Mouse (Mus musculus) forebrain, embryonic 13.5 days (tissue): Measurements from ENCODE around the gene Ina. TPM values are rescaled to one million over a fixed set of nuclear protein-coding genes. Genes with fewer than 3 reads are reported as not detected.
"Not testable (repeated sequence)": the region's sequence is repeated elsewhere in the genome, so short reads cannot be mapped to it uniquely, and the experiment has no call there.

Source experiments
- ATAC-seq: fragments of 200-750 bp; cut with Nextera tagmentation; 2 replicates; pipeline ENCODE4 v1.8.0; 2017
- H3K27ac ChIP-seq: fragments of 300-500 bp; sonication (generic); 2 replicates; pipeline ENCODE4 v1.5.1; 2015; ENCODE audit warnings: inconsistent platforms, mild to moderate bottlenecking, moderate library complexity
- H3K27me3 ChIP-seq: fragments of 300-500 bp; sonication (generic); 2 replicates; pipeline ENCODE4 v1.6.1; 2015; ENCODE audit warnings: mild to moderate bottlenecking, inconsistent platforms
- H3K36me3 ChIP-seq: fragments of 300-500 bp; sonication (generic); 2 replicates; pipeline ENCODE4 v1.6.1; 2015; ENCODE audit warnings: mild to moderate bottlenecking, inconsistent platforms; ENCODE audit not compliant: poor library complexity, severe bottlenecking
- H3K4me1 ChIP-seq: fragments of 300-500 bp; sonication (generic); 2 replicates; pipeline ENCODE4 v1.6.1; 2015; ENCODE audit warnings: inconsistent platforms
- H3K4me2 ChIP-seq: fragments of 300-500 bp; sonication (generic); 2 replicates; pipeline ENCODE4 v1.6.1; 2015; ENCODE audit warnings: inconsistent platforms, mild to moderate bottlenecking, moderate library complexity
- H3K4me3 ChIP-seq: fragments of 300-500 bp; sonication (generic); 2 replicates; pipeline ENCODE4 v1.5.1; 2015; ENCODE audit warnings: mild to moderate bottlenecking, inconsistent platforms
- H3K9ac ChIP-seq: fragments of 300-500 bp; sonication (generic); 2 replicates; pipeline ENCODE4 v1.6.1; 2015; ENCODE audit warnings: mild to moderate bottlenecking, inconsistent platforms
- H3K9me3 ChIP-seq: fragments of 300-500 bp; sonication (generic); replicated peaks from 2 replicates; pipeline ENCODE4 v1.6.1; 2016; ENCODE audit warnings: inconsistent platforms
- WGBS: fragments of 180-500 bp; shearing (Covaris S2); methylation state at CpG from one replicate; pipeline ENCODE4 v1.1.7; 2015; 5-methylcytosine and 5-hydroxymethylcytosine counted together
- polyA plus RNA-seq: library from polyadenylated mRNA; unstranded; fragments of >200 nt; fragmentation: Nextera tagmentation; extraction: Ambion mirVana; gene quantifications from 2 replicates; pipeline ENCODE4 v1.2.1, GENCODE M21; 2015

Gene Ina
- polyA plus RNA-seq, 1 experiment from 2014 or later = 206 TPM

DNA sequence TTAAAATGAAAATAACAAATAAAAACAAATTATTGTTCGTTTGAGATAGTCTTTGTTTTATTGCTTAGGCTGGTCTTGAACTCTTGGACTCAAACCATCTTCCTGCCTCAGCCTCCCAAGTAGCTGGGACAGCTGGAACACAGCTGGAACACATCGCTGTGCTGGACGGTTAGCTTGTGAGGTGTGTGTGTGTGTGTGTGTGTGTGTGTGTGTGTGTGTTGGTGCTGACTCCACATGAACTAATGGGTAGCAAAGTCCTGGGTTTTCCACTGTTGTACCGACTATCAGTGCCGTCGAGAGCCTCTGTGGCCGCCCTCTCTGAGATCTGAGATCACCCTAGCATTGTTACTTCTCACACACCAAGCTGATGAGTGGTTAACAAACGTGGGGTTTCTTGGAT, 38.5 kb upstream of the Ina start:
- Histone ChIP-seq H3K4me3 (no peak overlapping the region), H3K36me3 (no peaks in the 10 kb centered on the region), H3K9ac (no peak overlapping the region), H3K4me1 (peaks cover 13% of the 10 kb centered on the region), H3K4me2 (no peak overlapping the region), H3K27ac (no peak overlapping the region), H3K9me3 (no peaks in the 10 kb centered on the region), H3K27me3 (no peaks in the 10 kb centered on the region)
- no peak for ATAC-seq
- 92% methylated on average over 8 of the region's 8 CpGs for WGBS

DNA sequence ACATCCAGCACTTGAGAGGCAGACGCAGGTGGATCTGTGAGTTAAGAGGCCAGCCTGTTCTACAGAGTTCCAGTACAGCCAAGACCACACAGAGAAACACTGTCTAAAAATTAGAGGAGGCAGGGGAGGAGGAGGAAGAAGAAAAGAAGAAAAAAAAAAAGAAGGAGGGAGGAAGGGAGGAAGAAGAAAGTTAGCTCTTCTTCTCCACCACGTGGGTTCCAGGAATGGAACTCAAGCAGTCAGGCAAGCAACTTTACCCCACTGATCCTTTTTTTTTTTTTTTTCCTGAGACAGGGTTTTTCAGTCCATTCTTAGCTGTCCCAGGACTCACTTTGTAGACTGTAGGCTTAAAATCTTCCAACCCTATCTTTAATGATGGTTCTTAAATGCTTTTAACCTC, 37.8 kb upstream of the Ina start:
- Histone ChIP-seq H3K9ac (no peak overlapping the region), H3K4me3 (no peak overlapping the region), H3K4me2 (no peak overlapping the region), H3K36me3 (no peaks in the 10 kb centered on the region), H3K27me3 (no peaks in the 10 kb centered on the region), H3K9me3 (no peaks in the 10 kb centered on the region), H3K4me1 (peaks cover 6% of the 10 kb centered on the region), H3K27ac (no peak overlapping the region)
- WGBS = 77% methylated on average over 2 of the region's 2 CpGs
- ATAC-seq = no peak

DNA sequence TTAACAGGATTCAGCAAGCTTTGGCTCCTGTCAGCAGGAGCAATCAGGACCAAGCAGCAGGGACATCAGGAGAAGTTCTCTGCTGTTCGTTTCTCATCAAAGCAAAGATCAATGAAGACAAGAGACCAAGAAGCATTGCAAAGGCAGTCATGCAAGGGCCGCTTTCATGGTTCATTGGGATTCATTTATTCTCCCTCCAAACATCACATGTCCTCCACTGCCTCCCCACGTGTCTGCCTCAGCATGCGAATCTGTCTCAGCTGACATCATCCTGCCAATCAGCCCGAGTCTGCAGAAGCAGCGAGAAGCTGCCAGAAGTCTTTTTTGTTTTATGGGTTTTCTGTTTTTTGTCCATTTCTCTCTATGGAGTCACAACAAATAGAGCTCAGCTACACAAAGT, 37.0 kb upstream of the Ina start:
- no peaks in the 10 kb centered on the region for H3K36me3 ChIP-seq
- no peak overlapping the region for H3K4me3 ChIP-seq
- no peaks in the 10 kb centered on the region for H3K27me3 ChIP-seq
- 21% methylated on average over 6 of the region's 6 CpGs for WGBS
- no peak overlapping the region for H3K9ac ChIP-seq
- no peaks in the 10 kb centered on the region for H3K9me3 ChIP-seq
- no peak for ATAC-seq
- no peak overlapping the region for H3K4me2 ChIP-seq
- H3K27ac ChIP-seq = no peak overlapping the region
- H3K4me1 ChIP-seq = no peaks in the 10 kb centered on the region; the same call in 1 of the 2 replicates

DNA sequence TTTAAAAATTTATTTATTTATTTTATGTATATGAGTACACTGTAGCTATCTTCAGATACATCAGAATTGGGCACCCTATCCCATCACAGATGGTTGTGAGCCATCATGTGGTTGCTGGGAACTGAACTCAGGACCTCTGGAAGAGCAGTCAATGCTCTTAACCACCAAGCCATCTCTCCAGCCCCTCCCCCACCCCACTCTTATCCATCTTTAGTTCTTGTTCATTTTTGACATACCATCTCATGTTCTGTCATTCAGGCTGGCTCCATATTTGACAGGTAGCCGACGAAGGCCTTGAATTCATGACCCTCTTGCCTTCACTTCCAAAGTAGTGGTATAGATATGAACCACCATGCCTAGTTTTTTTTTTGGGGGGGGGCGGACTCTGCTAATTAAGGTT, 36.4 kb upstream of the Ina start:
- not testable (repeated sequence) for H3K9me3 ChIP-seq, H3K27ac ChIP-seq, H3K9ac ChIP-seq, ATAC-seq, H3K36me3 ChIP-seq, H3K27me3 ChIP-seq, H3K4me2 ChIP-seq, H3K4me3 ChIP-seq, H3K4me1 ChIP-seq
- 98% methylated on average over 3 of the region's 3 CpGs for WGBS

DNA sequence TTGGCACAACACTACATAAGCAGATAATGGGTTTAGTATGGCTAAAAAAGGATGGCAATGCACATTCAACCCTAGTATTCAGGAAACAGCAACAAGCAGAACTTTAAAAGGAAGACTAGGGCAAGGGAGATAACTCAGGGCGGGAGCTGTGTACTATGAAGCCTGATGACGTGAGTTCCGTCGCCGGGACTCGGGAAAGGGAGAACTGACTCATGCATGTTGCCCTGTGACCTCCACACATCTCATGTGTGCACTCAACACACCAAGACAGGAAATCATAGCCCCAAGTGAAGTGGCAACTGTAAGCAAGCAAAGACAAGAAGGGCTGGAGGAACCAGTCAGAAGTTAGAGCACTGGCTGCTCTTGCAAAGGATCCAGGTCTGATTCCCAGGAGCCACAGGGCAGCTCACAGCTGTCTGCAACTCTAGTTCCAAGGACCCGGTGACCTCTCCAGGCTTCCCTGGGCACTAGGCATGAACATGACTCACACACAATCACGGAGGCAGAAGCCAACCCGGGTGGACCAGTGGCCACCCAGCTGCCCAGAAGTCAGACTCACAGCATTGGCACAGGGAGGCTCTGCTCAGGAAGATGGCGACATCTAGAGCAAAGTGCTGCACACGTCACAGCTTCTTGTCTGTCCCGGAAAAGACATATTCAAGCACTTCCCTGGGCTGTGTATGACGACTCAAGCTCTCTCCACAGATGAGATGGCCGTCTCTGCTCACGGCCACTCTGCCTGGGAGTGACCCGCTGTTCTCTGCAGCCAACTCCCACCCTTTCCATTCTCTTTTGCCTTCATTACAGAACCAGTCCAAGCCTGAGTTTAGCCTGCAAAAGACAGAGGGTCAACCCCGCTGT, 35.3 kb upstream of the Ina start:
- H3K4me2 ChIP-seq = no peak overlapping the region
- H3K9me3 ChIP-seq = no peaks in the 10 kb centered on the region
- no peaks in the 10 kb centered on the region for H3K27me3 ChIP-seq
- WGBS = 86% methylated on average over 17 of the region's 17 CpGs
- no peak overlapping the region for H3K4me3 ChIP-seq
- no peak overlapping the region for H3K9ac ChIP-seq
- H3K27ac ChIP-seq = no peak overlapping the region
- ATAC-seq = no peak
- H3K36me3 ChIP-seq = no peaks in the 10 kb centered on the region
- H3K4me1 ChIP-seq = no peaks in the 10 kb centered on the region

DNA sequence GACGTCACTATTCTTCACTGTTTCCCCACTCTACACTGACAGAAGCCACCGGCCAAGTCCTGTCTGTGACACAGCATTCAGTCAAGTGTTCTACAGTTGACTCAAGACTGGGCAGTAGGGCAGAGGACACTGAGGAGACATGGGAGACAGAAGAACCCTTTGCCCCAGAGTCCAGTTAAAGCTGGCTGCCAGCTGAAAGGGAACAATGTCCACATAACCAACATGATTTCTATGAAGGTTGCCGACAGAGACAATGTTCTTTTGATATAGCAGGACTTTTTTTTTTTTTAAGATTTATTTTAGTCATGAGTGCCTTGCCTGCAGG, 34.8 kb upstream of the Ina start:
- WGBS = 74% methylated on average over 3 of the region's 3 CpGs
- ATAC-seq = no peak

DNA sequence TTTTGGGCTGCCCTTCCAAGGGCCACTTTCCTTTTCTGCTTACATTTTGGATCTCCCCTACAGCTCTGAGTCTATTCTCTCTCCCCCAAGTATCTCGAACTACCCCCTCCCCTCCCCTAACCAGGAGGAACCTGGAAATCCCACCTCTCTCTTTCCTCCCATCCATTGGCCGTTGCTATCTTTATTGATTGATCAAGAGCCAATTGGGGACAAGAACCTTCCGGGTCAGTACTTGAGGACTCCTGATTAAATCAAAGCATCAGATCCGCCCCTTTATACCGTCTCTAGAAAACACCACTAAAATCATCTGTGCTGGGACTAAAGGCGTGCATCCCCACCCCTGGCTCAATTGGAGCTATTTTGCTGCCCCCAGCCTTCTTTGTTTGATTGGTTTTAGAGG, 33.0 kb upstream of the Ina start:
- Histone ChIP-seq H3K4me3 (no peak overlapping the region), H3K9ac (no peak overlapping the region), H3K9me3 (no peaks in the 10 kb centered on the region), H3K4me1 (no peaks in the 10 kb centered on the region), H3K36me3 (no peaks in the 10 kb centered on the region), H3K27ac (no peak overlapping the region), H3K27me3 (no peaks in the 10 kb centered on the region), H3K4me2 (no peak overlapping the region)
- ATAC-seq = no peak
- 46% methylated on average over 6 of the region's 6 CpGs for WGBS

More for the DNA sequence above, 34.8 kb upstream of the Ina start:
- Histone ChIP-seq H3K4me3 (no peak overlapping the region), H3K4me2 (no peak overlapping the region), H3K27me3 (no peaks in the 10 kb centered on the region), H3K9me3 (no peaks in the 10 kb centered on the region), H3K4me1 (no peaks in the 10 kb centered on the region), H3K27ac (no peak overlapping the region), H3K36me3 (no peaks in the 10 kb centered on the region), H3K9ac (no peak overlapping the region)

DNA sequence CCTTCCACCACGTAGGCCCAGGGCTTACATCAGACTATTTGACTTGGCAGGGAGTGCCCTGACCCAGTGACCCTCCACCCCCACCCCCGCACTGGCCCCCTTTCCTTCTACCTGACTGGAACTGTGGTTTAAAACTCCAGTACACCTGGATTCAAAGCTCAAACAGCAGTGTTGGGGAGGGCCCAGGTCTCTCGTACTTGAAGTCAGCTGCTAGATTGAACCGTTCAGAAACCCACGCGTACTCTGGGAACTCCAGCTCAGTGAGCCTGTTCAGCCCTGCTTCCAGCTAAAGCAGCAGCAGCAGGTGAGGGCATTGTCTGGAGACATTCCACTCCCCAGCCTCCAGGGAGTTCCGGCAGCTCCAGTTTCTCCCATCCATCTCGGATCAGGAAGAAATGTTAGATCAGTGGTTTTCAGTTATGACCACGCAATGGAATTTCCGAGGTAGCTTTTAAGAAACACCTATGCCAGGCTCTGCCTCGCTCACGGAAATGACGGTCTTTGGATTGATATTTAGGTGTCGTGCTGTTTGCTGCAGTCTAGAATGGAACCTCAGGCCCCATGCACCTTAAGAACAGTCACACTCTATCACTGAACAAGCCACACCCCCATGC, 31.0 kb upstream of the Ina start:
- WGBS = 55% methylated on average over 14 of the region's 14 CpGs

DNA sequence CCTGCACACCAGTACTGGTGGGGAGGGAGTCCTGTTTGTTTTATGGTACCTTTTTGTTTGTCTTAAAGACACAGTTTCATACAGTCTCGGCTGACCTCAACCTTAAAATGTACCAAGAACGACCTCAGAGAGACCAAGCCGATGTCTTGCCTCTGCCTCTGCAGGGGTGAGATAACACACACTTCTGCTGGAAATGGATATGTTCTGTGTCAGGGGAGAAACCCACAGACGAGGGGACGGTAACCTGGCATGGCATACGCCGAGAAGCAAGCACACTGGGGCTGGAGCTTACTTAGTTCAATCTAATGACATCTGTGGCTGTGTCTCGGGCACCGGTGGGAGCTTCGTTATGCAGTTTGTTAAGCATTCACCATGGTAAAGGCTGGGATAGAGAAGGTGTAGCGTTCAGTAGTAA, 30.5 kb upstream of the Ina start:
- ATAC-seq = no peak
- WGBS = 68% methylated on average over 11 of the region's 11 CpGs
- no peak overlapping the region for H3K27ac ChIP-seq

More for the DNA sequence above, 31.0 kb upstream of the Ina start:
- no peaks in the 10 kb centered on the region for H3K9me3 ChIP-seq
- no peak overlapping the region for H3K4me2 ChIP-seq
- no peak overlapping the region for H3K4me3 ChIP-seq
- H3K27me3 ChIP-seq = no peaks in the 10 kb centered on the region
- H3K9ac ChIP-seq = no peak overlapping the region
- no peaks in the 10 kb centered on the region for H3K36me3 ChIP-seq
- H3K4me1 ChIP-seq = 0 out of 2 replicates have a peak, but pooled peaks cover under 1% of the 10 kb centered on the region
- no peak overlapping the region for H3K27ac ChIP-seq
- no peak for ATAC-seq

DNA sequence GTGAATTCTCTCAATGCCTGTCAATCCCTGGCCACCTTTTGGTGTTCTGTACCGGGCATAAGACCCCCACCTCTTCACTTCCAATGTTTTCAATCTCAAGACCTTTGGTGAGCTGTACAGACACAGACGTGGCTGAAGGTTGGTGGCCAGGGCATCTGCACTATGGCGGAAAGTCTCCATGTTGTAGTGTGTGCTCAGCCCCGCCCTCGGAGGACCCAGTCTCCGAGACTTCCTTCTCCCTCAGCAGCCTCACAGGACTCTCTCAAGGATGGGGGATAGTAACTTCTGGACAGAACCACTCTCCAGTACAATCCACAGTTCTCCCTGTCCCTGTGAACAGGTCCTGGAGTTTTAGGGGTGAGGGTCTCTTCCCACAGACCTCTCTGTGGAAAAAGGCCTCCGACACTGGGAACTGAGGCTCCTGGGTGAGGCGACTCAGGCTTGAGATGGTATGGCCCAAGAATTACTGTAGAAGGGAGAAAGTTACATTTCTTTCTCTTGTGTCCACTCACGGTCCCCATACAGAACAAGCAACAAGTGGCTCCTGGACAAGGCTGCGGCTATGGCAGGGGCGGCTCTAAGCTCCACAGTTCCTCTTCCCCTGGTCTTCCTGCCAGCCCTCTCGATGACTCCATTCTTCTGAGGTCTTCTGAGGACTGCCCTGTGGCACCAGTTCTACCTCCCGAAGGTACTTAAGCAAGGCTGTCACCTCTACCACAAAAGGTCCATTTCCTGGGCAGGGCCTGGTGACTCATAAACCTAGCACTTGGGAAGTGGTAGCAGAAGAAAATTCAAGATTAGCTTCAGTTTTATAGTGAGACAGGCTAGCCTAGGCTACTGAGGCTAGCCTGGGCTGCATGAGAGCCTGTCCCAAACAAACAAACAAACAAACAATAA, 29.5 kb upstream of the Ina start:
- H3K4me2 ChIP-seq = no peak overlapping the region
- no peaks in the 10 kb centered on the region for H3K9me3 ChIP-seq
- ATAC-seq = no peak
- peaks cover 3% of the 10 kb centered on the region; the same call in 1 of the 2 replicates for H3K4me1 ChIP-seq
- H3K9ac ChIP-seq = no peak overlapping the region
- H3K36me3 ChIP-seq = no peaks in the 10 kb centered on the region
- H3K27me3 ChIP-seq = no peaks in the 10 kb centered on the region
- no peak overlapping the region for H3K4me3 ChIP-seq
- no peak overlapping the region for H3K27ac ChIP-seq
- WGBS = 89% methylated on average over 13 of the region's 13 CpGs

More for the DNA sequence above, 30.5 kb upstream of the Ina start:
- H3K9ac ChIP-seq = no peak overlapping the region
- H3K4me1 ChIP-seq = peaks cover 3% of the 10 kb centered on the region; the same call in 1 of the 2 replicates
- H3K36me3 ChIP-seq = no peaks in the 10 kb centered on the region
- no peaks in the 10 kb centered on the region for H3K27me3 ChIP-seq
- no peak overlapping the region for H3K4me3 ChIP-seq
- no peaks in the 10 kb centered on the region for H3K9me3 ChIP-seq
- no peak overlapping the region for H3K4me2 ChIP-seq

DNA sequence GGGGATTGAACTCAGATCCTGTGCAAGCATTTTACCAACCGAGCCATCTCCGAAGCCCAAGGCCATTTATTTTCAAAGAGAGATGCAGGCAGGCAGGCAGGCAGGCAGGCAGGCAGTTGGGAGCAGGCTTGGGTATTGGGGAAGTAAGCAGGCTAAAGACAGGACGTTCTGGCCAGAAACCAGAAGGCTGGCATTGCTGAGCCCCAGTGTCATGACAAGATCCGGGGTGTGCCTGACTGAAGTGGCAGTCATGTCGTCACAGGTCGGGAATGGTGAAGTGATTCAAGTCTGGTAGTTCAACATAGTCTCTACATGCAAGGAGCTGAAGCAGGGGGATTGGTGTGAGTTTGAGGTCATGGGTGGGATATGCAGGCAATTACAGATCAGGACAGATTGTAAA, 26.9 kb upstream of the Ina start:
- H3K36me3 ChIP-seq = no peaks in the 10 kb centered on the region
- no peak for ATAC-seq
- peaks cover 3% of the 10 kb centered on the region; the same call in 1 of the 2 replicates for H3K4me1 ChIP-seq
- no peak overlapping the region for H3K9ac ChIP-seq
- no peak overlapping the region for H3K4me2 ChIP-seq
- no peaks in the 10 kb centered on the region for H3K9me3 ChIP-seq
- H3K4me3 ChIP-seq = no peak overlapping the region
- no peaks in the 10 kb centered on the region for H3K27me3 ChIP-seq
- WGBS = 83% methylated on average over 6 of the region's 6 CpGs
- H3K27ac ChIP-seq = no peak overlapping the region
